Mouse (Mus musculus) gastrocnemius, postnatal 36 days (tissue): Measurements from ENCODE around the gene Ap5z1. TPM values are rescaled to one million over a fixed set of nuclear protein-coding genes. Genes with fewer than 3 reads are reported as not detected.
A peak's percentile ranks its signal among the peaks of the same experiment; 100 is the strongest.

Experiments
- DNase-seq, 2 experiments: peaks; one replicate each; pipeline ENCODE4 v3.0.0; 2022
- intact Hi-C: fragments of 180-260 bp; cut with DNase I; formaldehyde crosslinking; loops from one replicate; pipeline ENCODE4 v1.15.1; 2025
- total RNA-seq, 2 experiments: library from RNA; stranded (reverse); gene quantifications; 2 replicates each; pipeline ENCODE4 v1.2.3; 2021

Ap5z1 gene
- total RNA-seq, 2 experiments from 2014 or later = 3.4 to 4.2 TPM

- intact Hi-C loops = no loop called here
- no peak for DNase-seq
Observed at GRCm38 (mm10) chr5:142462641-142462948, 1.1 kb upstream of the Ap5z1 start.

- intact Hi-C loops = no loop called here
- no peak for DNase-seq
Observed at GRCm38 (mm10) chr5:142463011-142463410, 733 bp upstream of the Ap5z1 start.

- intact Hi-C loops = no loop called here
- no peak for DNase-seq
Observed at GRCm38 (mm10) chr5:142468375-142468774, 4.6 kb downstream of the Ap5z1 start.

GRCm38 (mm10) chr5:142469796-142470195 is 6.1 kb downstream of the Ap5z1 start:
- DNase-seq = no peak
- intact Hi-C loops = no loop called here

- intact Hi-C loops = no loop called here
Observed at GRCm38 (mm10) chr5:142473696-142474095, 10.0 kb downstream of the Ap5z1 start.

GRCm38 (mm10) chr5:142475669-142476068 is 11.9 kb downstream of the Ap5z1 start:
- intact Hi-C loops = loop anchor here (5.0 kb wide), 1 partner anchor 242 kb away; no protein-coding TSS in a partner anchor
- no peak for DNase-seq

More at GRCm38 (mm10) chr5:142473696-142474095, 10.0 kb downstream of the Ap5z1 start:
- no peak for DNase-seq

GRCm38 (mm10) chr5:142477346-142477745 is 13.6 kb downstream of the Ap5z1 start:
- intact Hi-C loops = loop anchor here (5.0 kb wide), 1 partner anchor 240 kb away; no protein-coding TSS in a partner anchor

GRCm38 (mm10) chr5:142477866-142478615 is 14.3 kb downstream of the Ap5z1 start:
- intact Hi-C loops = loop anchor here (2.0 to 5.0 kb wide), 2 partner anchors 73 to 239 kb away; partner anchors contain the start of gene Radil
- DNase-seq = no peak

More at GRCm38 (mm10) chr5:142477346-142477745, 13.6 kb downstream of the Ap5z1 start:
- DNase-seq = no peak

GRCm38 (mm10) chr5:142478829-142479435 is 15.2 kb downstream of the Ap5z1 start:
- intact Hi-C loops = loop anchor here (2.0 to 5.0 kb wide), 2 partner anchors 72 to 238 kb away; partner anchors contain the start of gene Radil
- peak; percentile 78 to 85 for DNase-seq

GRCm38 (mm10) chr5:142482512-142482911 is 18.8 kb downstream of the Ap5z1 start:
- DNase-seq = no peak
- intact Hi-C loops = no loop called here

GRCm38 (mm10) chr5:142483581-142483980 is 19.8 kb downstream of the Ap5z1 start:
- no peak for DNase-seq
- intact Hi-C loops = no loop called here

GRCm38 (mm10) chr5:142486654-142487053 is 22.9 kb downstream of the Ap5z1 start:
- DNase-seq = no peak
- intact Hi-C loops = no loop called here

- no peak for DNase-seq
- intact Hi-C loops = no loop called here
Observed at GRCm38 (mm10) chr5:142489955-142490707, 26.4 kb downstream of the Ap5z1 start.

GRCm38 (mm10) chr5:142493307-142493706 is 29.6 kb downstream of the Ap5z1 start:
- intact Hi-C loops = no loop called here
- no peak for DNase-seq

GRCm38 (mm10) chr5:142495321-142496096 is 31.8 kb downstream of the Ap5z1 start:
- intact Hi-C loops = loop anchor here (5.0 kb wide), 1 partner anchor 122 kb away; no protein-coding TSS in a partner anchor
- DNase-seq = no peak

- intact Hi-C loops = loop anchor here (5.0 kb wide), 1 partner anchor 118 kb away; no protein-coding TSS in a partner anchor
- DNase-seq = no peak
Observed at GRCm38 (mm10) chr5:142498964-142499363, 35.2 kb downstream of the Ap5z1 start.

GRCm38 (mm10) chr5:142500918-142501317 is 37.2 kb downstream of the Ap5z1 start:
- intact Hi-C loops = no loop called here
- DNase-seq = no peak

- DNase-seq = peak; percentile 58 to 69
- intact Hi-C loops = loop anchor here (2.0 kb wide), 1 partner anchor 48 kb away; the partner anchor contains the start of gene Radil
Observed at GRCm38 (mm10) chr5:142502414-142502813, 38.7 kb downstream of the Ap5z1 start.

GRCm38 (mm10) chr5:142504175-142504574 is 40.4 kb downstream of the Ap5z1 start:
- no peak for DNase-seq
- intact Hi-C loops = no loop called here
